Mouse (Mus musculus) heart, postnatal 10 days (tissue): ENCODE results near the gene Olfr320. TPM values are rescaled to one million over a fixed set of nuclear protein-coding genes. Genes with fewer than 3 reads are reported as not detected.
A peak's percentile ranks its signal among the peaks of the same experiment; 100 is the strongest.
"Not testable (repeated sequence)": the region's sequence is repeated elsewhere in the genome, so short reads cannot be mapped to it uniquely, and the experiment has no call there.

Source experiments
- DNase-seq, 2 experiments: peaks; one replicate each; pipeline ENCODE4 v3.0.0; 2021
- intact Hi-C: fragments of 180-260 bp; cut with DNase I; formaldehyde crosslinking; loops from one replicate; pipeline ENCODE4 v1.15.1; 2025
- total RNA-seq, 2 experiments: library from RNA; stranded (reverse); gene quantifications; 2 replicates each; pipeline ENCODE4 v1.2.3; 2021

Olfr320 gene
- total RNA-seq, result not detected

DNA sequence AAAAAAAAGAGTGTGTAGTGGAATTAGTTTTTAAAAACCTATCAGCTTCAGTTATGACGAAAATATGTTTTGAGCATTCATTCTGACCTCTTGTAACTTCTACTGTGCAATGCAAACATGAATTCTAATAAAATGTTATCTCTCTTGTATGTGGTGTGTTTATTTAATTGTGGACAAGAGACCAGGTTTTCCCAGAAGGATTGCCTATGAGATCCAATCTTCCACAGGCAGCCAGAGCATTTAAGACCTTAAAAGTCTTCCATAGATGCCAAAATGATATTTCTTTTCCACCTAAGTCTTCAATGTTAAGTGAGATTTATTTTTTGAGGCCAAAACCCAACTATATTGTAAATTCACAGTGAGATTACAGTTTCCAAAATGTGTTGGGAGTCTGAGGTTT, at the start of gene Olfr320:
TSS of gene Olfr320 (plus strand) at position 301 of the 400 bp plus-strand sequence.
- DNase-seq, result no peak
- intact Hi-C loops, result no loop called here

DNA sequence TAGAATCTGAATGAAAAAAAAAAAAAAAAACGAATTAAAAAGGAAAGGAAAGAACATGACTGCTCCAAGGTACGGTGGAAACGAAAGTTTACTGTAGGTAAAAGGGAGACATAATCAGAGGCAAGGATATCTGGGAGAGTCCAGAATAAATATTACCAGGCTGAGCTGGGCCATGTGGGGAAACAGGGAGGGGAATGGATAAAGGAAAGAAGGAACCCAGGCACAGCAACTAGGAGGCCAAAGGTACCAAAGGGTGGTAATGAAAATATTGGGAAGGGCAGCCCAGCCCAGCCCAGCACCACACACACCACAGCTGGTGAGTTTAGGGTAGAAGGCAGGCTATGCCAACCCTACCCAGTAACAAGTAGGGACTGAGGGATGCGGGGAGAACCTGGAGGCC, 46.0 kb upstream of the Olfr320 start:
- no peak for DNase-seq

DNA sequence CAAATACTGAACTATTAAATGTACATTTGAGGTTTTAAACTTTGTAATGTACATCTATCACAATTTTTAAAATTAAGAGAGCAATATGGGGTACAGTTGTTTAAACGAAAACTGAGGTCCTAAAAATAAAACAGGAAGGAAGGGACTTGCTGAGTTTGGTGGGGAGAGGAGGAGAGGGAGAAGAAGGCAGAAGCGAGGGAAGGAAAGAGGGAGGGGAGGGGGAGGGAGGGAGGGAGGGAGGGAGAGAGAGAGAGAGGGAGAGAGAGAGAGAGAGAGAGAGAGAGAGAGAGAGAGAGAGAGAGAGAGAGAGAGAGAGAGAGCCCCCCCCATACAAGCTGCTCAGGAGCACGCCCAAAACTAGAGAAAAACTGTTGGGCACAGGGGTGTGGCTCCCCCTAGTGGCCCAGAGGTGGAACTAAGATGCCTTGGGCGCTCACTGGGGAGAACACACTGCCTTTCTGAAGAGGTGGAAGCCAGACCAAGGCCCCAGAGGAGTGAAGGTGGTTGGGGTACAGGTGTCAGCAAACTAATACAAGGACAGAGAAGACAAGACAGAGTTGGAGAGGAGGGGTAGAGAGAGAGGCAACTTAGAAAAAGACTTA, 44.4 kb upstream of the Olfr320 start:
- DNase-seq, result peak; percentile 54 to 63
- intact Hi-C loops, result loop anchor here (2.0 to 5.0 kb wide), 2 partner anchors 336 to 454 kb away; no protein-coding TSS in a partner anchor

More for the DNA sequence above, 46.0 kb upstream of the Olfr320 start:
- intact Hi-C loops, result loop anchor here (5.0 kb wide), 1 partner anchor 453 kb away; no protein-coding TSS in a partner anchor

DNA sequence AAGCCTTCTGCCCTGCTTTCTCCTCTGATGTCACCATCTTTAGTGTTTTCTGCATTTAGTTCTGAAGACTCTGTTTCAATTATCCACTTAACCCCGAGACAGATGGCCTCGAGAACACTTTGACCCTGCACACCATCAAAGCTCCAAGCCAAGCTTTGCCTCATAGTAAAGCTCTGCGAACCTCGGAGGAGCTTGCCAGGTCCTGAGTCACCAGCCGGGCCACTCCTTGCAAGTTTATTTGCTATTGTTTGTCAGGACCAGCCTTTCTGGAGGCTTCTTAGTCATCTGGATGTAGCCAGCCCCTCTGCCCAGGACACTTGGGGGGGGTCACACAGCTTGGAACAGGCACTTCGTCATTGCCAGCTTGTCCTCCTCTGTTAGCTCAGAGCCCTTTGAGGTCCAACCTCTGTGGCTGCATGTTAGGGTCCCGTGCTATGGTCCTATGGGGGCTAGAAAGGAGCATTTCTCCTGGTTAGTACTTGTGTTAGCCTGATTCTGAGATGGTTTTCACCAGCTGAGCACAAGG, 42.7 kb upstream of the Olfr320 start:
- peak in 1 of 2 experiments; percentile 27 for DNase-seq
- intact Hi-C loops, result loop anchor here (1.0 to 5.0 kb wide), 2 partner anchors 236 to 456 kb away; no protein-coding TSS in a partner anchor

DNA sequence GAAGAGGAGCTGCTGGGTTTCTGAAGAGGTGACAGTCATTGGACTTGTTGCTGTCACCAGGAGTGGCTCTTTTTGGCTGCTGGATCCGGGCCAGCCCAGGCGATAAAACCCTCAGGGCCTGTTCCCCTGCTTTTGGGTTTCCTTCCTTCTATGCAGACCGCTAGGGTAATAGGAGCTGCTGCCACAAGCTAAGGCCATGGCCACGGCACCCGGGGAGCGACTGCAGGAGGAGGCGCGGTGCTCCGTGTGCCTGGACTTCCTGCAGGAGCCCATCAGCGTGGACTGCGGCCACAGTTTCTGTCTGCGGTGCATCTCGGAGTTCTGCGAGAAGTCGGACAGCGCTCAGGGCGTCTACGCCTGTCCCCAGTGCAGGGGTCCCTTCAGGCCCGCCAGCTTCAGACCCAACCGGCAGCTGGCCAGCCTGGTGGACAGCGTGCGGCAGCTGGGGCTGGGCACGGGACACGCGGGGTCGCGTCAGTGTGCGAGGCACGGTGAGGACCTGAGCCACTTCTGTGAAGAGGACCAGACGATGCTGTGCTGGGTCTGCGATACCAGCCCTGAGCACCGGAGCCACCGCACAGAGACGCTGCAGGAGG, 40.5 kb upstream of the Olfr320 start, which contains the start of gene Trim58:
TSS of gene Trim58 (plus strand) at position 194 of the 596 bp plus-strand sequence.
- DNase-seq, result peak; percentile 9 to 18
- intact Hi-C loops, result no loop called here

DNA sequence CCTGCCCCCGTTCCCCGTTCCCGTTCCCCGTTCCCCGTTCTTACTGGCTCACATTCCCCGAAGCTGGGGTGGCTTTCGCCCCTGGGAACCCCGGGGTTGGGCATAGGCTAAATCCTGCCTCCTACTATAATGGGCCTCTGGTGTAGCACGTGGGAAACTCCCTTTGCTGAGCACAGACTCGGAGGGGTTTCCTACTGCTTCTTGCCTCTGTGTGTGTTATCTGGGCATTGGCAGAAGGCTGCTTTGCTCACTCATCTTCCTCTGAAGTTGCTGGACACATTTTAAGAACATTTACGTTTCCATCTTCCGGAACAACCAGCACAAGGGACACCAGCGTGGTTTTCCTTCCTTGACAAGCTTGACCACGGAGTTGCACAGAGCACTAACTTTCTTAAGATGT, 39.8 kb upstream of the Olfr320 start:
- no peak for DNase-seq
- intact Hi-C loops, result no loop called here

DNA sequence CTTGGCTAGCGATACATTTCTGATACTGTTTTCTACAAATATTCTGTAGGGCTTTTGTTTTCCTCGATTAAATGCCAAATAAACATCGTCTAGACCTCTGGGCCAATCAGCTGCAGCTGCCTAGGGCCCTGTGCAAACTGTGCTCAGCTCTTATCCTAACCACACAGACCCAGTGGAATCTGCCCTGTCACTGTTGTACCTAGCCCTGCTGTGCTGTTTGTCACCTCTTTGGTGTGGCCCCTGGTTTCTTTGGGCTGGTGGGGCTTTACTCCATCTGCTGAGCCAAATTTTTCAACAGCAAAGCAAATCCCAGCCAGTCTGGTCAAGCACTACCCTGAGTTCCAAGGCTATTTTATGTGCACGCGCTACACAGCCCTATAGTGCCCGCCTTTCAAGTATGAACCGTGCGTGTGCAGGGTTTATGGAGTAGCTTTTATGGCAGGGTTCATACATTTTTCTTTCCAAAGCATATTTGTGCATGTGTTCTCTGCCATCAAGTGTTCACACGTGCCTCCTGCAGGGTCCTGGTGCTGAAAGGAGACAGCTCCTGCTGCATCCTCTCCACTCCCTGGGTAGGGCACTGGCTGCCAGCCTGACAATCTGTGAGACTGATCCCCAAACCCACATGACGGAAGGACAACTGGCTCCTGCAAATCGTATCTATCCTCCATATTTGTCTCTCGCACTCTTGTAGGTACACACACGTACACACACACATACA, 39.1 kb upstream of the Olfr320 start:
- no peak for DNase-seq
- intact Hi-C loops, result no loop called here

DNA sequence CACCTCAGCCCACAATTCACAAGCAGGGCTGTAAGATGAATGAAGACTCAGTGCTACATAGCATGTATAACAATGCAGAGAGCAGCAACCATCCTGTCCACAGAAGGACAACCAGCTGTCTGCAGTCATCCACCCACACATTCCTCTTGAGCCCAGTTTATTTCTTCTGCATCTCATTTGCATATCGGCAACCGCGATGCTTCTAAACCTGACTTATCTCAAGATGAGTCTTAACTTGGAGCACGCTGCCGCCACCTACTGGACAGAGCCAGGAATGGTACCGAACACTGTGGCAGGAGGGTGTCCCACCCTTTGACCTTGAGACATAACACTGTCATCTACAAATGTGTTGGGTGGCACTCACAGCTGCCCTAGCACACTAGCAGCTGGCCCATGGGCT, 37.5 kb upstream of the Olfr320 start:
- intact Hi-C loops, result no loop called here
- peak; percentile 12 to 22 for DNase-seq

DNA sequence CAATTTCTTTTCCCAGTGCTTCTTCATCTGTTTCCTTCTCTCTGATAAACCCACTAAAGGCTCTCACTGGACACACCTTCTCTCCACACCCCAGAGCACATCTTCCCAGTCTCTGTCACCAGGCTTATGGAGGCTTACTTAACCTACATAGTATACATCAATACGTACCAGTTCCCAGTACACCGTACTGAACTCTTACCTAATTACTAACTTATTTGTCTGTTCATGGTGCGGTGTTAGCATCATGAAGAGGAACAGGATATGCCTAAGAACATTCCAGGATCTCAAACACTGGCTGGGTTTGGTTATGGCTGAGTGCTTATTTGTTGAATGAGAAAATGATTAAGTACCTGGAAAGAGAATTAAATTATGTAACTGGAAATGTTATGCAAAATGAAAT, 25.7 kb upstream of the Olfr320 start:
- intact Hi-C loops, result no loop called here
- no peak for DNase-seq

DNA sequence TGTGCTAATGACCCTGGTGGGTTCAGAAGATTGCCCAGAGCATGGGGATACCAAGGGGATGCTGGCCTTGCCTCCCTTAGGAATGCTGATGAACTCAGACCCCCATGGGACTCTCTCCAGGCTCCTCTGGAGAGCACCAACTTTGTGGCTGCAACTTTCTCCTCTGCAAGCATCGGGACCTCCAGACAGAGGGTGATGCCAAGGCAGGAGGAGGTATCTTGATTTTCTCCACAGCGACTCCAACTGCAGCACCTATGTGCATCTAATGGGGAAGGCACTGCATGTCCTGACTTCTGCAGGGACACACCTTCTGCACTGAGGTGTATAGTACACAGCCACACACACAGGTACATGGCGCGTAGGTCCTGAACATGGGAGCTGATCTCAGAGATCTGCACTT, 22.3 kb upstream of the Olfr320 start, which contains the start of gene Olfr322:
TSS of gene Olfr322 (plus strand) at position 187 of the 400 bp plus-strand sequence.
- intact Hi-C loops, result no loop called here
- no peak for DNase-seq

DNA sequence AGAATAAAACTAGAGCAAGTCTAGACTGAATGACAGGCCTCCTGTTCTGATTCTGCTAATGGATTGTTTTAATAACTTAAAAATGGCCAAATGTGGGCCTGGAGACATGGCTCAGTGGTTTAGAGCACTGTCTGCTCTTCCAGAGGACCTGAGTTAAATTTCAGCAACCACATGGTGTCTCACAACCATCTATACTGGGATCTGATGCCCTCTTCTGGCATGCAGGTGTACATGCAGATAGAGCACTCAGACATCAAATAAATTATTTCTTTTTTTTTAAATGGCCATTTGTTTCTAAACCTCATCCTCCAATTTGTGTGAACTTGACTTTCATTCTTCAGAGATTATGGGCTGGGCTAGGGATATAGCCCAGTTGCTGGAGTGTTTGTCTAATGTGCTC, 11.6 kb upstream of the Olfr320 start:
- no peak for DNase-seq
- intact Hi-C loops, result no loop called here

DNA sequence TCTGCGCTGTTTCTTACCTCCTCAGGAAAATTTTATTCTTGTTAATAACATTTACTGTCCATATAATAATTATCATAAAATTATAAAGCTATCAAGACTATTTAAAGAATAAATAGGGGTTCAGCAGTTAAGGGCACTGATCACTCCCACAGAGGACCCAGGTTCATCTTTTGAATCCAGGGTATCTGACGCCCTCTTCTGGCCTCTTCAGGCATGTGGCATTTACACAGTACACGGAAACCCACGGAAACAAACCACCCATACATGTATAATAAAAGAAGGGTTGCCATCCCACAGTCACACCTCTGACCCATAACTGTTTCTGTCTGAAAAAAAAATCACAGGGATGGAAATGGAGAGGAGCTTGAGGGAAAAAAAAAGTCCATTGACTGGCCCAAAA, 9.1 kb upstream of the Olfr320 start:
- DNase-seq, result no peak
- intact Hi-C loops, result no loop called here

DNA sequence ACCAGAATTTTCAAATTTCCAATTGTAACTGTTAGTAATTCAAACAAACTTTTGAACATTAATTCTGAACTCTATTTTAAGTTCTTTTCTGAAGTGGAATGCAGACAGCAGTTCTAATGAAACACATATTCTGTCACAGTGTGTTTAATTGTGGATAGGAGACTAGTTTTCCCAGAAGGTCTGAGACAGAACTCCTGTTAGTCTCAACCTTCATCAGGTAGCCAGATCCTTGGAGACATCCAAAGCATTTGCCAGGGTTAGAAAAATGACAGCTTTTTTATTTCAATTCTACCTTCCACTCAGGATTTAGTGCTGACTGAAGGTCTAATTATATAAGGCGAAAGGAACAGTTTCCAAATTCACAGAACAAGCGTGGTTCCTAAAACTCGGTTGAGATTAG, 18.0 kb downstream of the Olfr320 start, which contains the start of gene Olfr319:
TSS of gene Olfr319 (plus strand) at position 301 of the 400 bp plus-strand sequence.
- intact Hi-C loops, result no loop called here
- no peak for DNase-seq

DNA sequence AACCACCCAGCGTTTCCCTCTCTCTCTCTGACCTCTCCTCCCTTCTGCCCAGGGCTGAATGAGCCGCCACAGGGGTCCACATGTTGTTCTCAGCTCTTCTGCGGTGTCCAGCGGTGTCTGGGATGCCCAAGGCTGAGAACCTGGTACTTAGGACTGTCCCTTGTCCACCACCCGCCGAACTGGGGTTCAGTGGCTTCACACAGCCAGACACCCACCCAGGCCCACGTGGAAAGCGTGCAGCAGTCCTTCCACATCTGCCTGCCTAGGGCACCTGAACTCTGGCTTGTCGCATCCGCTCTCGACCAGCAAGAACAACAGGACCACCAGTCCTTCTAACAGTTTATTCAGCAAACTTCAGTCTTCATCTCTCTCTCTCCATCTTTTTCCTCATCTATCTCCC, 28.2 kb downstream of the Olfr320 start:
- DNase-seq, result no peak
- intact Hi-C loops, result no loop called here

DNA sequence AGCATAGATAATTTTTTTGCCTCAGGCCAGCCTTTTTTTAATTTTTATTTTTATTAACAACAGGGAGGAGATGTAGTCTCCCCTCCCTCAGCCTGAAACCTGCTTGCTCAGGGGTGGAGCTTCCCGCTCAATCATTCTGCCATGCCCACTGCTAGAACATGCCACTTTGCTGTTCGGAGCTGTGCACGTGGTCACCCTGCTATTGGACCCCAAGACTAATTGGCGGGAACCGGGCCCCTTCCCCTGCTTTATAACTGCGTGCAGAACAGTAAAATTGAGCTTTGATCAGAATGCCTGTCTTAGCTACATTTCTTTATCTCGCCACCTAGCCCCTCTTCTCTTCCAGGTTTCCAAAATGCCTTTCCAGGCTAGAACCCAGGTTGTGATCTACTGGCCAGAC, 36.8 kb downstream of the Olfr320 start:
- intact Hi-C loops, DNase-seq: not testable (repeated sequence)

DNA sequence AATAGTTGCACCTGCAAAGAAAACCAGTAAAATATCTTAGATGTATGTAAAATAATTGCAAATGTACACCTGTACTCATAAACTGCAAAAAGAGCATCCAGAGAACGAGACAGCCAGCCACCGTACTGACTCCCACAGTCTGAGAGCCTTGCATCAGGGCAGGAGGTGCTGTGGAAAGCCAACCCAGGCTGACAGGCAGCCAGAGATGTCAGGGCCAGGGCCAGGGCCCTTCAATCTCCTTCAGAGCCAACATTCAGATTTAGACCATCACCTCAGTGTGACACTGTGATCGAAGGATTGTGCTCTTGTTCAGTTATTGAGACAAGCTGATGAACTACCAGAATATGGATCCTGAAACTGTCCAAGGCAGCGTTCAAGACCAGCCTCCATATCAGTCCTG, 38.8 kb downstream of the Olfr320 start:
- intact Hi-C loops, result no loop called here
- DNase-seq, result no peak

DNA sequence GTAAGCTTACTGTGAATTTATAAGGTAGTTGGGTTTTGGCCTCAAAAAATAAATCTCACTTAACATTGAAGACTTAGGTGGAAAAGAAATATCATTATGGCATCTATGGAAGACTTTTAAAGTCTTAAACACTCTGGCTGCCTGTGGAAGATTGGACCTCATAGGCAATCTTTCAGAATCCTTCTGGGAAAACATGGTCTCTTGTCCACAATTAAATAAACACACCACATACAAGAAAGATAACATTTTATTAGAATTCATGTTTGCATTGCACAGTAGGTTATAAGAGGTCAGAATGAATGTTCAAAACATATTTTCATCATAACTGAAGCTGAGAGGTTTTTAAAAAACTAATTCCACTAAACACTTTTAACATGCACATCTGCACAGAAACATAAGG, 43.0 kb downstream of the Olfr320 start, which contains the start of gene Olfr318:
TSS of gene Olfr318 (minus strand) at position 101 of the 400 bp plus-strand sequence.
- intact Hi-C loops, result no loop called here
- no peak for DNase-seq

DNA sequence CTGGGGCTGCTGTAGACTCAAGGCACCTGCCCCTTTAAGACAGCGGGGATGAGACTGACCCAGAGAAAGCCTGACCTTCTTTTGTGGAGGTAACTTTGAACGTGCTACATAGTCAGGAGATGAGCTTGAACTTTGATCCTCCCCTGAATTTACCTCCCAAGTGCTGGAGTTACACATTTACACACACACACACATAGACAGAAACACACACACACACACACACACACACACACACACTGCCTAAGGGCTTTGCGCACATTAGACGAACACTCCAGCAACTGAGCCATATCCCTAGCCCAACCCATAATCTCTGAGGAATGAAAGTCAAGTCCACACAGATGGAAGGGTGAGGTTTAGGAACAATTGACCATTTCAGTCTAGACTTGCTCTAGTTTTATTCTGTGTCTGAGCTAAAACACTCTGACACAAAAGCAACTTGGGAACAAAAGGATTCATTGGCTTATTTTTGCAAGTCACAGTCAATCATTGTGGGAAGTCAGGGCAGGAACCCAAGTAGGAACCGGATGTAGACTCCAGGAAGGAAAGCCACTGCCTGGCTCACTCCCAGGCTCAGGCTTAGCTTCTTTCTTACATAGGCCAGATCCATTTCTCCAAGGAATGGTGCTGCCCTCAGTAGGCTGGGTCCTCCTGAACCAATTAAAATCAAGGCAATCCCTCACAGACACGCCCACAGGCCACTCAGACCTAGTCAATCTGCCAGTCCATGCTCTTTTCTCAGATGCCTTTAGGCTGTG, 47.2 kb downstream of the Olfr320 start:
- intact Hi-C loops, DNase-seq: not testable (repeated sequence)

DNA sequence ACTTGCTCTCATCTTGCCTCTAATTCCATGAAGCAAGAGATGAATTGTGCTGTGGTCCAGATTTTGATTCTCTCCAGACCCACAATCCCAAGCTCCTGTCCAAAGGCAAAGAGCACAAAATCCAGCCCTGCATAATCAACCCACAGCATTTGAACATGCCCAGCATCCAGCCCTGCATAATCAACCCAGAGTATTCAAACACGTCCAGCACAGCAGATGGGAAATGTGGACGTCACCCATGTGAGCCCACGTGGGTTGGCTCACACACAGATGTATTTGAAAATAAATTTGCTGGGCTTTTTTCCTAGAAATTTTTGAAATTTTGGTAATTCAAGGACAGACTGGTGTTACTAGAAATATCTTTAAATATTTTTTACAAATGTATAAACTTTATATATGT, 52.5 kb downstream of the Olfr320 start:
- peak; percentile 9 to 21 for DNase-seq
- intact Hi-C loops, result no loop called here
